Mouse (Mus musculus): ENCODE results near the gene Hsf4. TPM values are rescaled to one million over a fixed set of nuclear protein-coding genes. Genes with fewer than 3 reads are reported as not detected.

The Hsf4 gene
- polyA plus RNA-seq, 1 experiment: 0.95 TPM

DNA sequence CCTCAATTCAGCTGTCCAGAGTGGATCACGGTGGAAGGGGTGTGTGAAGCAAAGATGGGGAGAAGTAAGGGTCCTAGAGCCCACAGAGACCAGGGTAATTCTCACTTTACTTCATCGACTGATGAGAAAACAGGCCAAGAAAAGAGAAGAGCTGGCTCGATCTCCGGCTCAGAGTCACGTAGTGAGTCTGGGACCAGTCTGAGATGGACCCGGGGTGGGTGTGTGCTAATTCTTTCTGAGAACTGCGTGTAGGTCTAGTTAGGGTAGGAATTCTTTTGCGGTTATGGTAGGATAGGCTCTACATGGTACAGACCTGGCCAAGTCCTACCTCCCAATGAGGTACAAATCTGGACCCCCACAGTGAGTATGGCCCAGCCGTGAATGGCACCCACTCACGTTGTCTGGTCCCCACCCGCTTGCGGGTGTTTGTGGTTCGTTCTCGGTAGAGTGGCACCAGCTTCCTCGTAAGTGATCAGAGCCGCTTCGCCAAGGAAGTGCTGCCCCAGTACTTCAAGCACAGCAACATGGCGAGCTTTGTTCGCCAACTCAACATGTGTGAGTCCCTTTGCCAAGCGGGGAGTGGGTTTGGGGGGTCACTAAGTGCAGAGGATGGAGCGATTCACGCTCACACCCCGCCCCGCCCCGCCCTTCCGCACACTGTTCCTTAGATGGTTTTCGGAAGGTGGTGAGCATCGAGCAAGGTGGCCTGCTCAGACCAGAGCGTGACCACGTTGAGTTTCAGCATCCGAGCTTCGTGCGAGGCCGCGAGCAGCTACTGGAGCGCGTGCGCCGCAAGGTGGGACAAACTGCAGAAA, 707 bp downstream of the Hsf4 start:
- 10% methylated on average over 39 of the region's 39 CpGs for WGBS
- no peak overlapping the region for H3K4me3 ChIP-seq (replicated peaks; ENCODE audit: control insufficient read depth, low read depth, low read length)

DNA sequence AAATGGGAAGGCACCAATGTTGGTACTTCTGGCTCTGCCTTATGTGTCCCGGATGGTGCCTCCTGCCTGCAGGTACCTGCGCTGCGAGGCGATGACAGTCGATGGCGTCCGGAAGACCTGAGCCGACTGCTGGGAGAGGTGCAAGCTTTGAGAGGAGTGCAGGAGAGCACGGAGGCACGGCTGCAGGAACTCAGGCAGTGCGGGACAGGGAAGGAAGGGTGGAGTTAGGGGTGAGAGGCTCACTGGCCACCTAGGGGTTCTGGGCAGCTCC, 1.2 kb downstream of the Hsf4 start:
- Histone ChIP-seq H3K27ac (ENCODE audit: control insufficient read depth, insufficient read depth, low read depth, low read length, poor library complexity) (no peak overlapping the region), H3K4me3 (replicated peaks; ENCODE audit: control insufficient read depth, low read depth, low read length) (no peak overlapping the region), H3K4me1 (ENCODE audit: control insufficient read depth, insufficient read depth, low read length) (no peaks in the 10 kb centered on the region)
- 18% methylated on average over 11 of the region's 11 CpGs for WGBS
- TF ChIP-seq CTCF (IDR thresholded peaks at IDR 0.05; ENCODE audit: control insufficient read depth, insufficient read depth, low read length) (no peak), POLR2A (IDR thresholded peaks at IDR 0.05; ENCODE audit: borderline replicate concordance, control insufficient read depth, low read depth, low read length) (no peak)

More for the DNA sequence above, 707 bp downstream of the Hsf4 start:
- TF ChIP-seq CTCF (IDR thresholded peaks at IDR 0.05; ENCODE audit: control insufficient read depth, insufficient read depth, low read length) (no peak), POLR2A (IDR thresholded peaks at IDR 0.05; ENCODE audit: borderline replicate concordance, control insufficient read depth, low read depth, low read length) (no peak)
- H3K27ac ChIP-seq (ENCODE audit: control insufficient read depth, insufficient read depth, low read depth, low read length, poor library complexity): no peak overlapping the region; the same call in 1 of the 2 replicates
- H3K4me1 ChIP-seq (ENCODE audit: control insufficient read depth, insufficient read depth, low read length): no peaks in the 10 kb centered on the region

DNA sequence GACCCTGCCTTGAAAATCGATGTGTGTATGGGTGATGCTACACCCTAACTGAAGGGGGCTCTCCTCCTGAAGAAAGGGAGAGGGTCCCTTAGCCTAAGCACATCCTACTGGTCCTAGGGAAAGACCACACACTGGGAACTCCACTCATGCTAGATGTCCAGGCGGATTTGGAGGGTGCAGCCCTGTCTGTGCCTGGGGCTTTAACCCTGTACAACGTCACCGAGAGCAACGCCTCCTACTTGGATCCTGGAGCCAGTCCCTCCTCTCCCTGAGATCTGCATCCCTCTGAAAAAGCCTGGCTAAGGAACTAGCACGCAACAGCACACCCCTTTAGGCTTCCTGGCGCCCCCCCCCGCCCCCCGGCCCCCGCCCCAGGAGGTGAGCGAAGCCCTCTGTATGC, 5.8 kb downstream of the Hsf4 start:
- TF ChIP-seq CTCF (IDR thresholded peaks at IDR 0.05; ENCODE audit: control insufficient read depth, insufficient read depth, low read length) (no peak), POLR2A (IDR thresholded peaks at IDR 0.05; ENCODE audit: borderline replicate concordance, control insufficient read depth, low read depth, low read length) (no peak)
- Histone ChIP-seq H3K4me3 (replicated peaks; ENCODE audit: control insufficient read depth, low read depth, low read length) (no peak overlapping the region), H3K27ac (ENCODE audit: control insufficient read depth, insufficient read depth, low read depth, low read length, poor library complexity) (no peak overlapping the region), H3K4me1 (ENCODE audit: control insufficient read depth, insufficient read depth, low read length) (peaks cover 1% of the 10 kb centered on the region)
- 28% methylated on average over 11 of the region's 11 CpGs for WGBS

DNA sequence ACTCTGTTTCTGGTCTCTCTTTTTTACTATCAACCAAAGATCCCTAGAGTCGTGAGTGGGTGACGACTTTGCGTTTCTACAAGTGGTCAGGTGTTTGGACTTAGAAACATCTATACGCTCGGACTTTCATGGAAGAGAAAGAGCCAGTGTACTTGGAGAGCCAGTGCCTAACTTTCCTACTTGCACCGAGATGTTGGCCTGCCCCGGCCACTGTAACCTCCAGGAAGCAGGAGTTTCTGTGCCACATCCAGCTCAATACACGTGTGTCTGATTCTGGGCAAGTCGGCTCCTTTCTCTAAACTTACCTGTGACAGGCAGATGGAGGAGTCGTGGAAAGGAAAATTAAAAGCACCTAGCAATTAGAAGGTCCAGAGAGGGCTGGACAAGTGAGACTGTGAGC, 6.2 kb downstream of the Hsf4 start, which contains the start of gene Nol3:
Gene Nol3 (plus strand): TSS at position 301 of the 400 bp plus-strand sequence.
- 11% methylated on average over 10 of the region's 10 CpGs for WGBS
- Histone ChIP-seq H3K4me1 (ENCODE audit: control insufficient read depth, insufficient read depth, low read length) (peaks cover 1% of the 10 kb centered on the region), H3K27ac (ENCODE audit: control insufficient read depth, insufficient read depth, low read depth, low read length, poor library complexity) (no peak within 1 kb of the TSS), H3K4me3 (replicated peaks; ENCODE audit: control insufficient read depth, low read depth, low read length) (no peak within 1 kb of the TSS)
- TF ChIP-seq POLR2A (IDR thresholded peaks at IDR 0.05; ENCODE audit: borderline replicate concordance, control insufficient read depth, low read depth, low read length) (no peak), CTCF (IDR thresholded peaks at IDR 0.05; ENCODE audit: control insufficient read depth, insufficient read depth, low read length) (no peak)

DNA sequence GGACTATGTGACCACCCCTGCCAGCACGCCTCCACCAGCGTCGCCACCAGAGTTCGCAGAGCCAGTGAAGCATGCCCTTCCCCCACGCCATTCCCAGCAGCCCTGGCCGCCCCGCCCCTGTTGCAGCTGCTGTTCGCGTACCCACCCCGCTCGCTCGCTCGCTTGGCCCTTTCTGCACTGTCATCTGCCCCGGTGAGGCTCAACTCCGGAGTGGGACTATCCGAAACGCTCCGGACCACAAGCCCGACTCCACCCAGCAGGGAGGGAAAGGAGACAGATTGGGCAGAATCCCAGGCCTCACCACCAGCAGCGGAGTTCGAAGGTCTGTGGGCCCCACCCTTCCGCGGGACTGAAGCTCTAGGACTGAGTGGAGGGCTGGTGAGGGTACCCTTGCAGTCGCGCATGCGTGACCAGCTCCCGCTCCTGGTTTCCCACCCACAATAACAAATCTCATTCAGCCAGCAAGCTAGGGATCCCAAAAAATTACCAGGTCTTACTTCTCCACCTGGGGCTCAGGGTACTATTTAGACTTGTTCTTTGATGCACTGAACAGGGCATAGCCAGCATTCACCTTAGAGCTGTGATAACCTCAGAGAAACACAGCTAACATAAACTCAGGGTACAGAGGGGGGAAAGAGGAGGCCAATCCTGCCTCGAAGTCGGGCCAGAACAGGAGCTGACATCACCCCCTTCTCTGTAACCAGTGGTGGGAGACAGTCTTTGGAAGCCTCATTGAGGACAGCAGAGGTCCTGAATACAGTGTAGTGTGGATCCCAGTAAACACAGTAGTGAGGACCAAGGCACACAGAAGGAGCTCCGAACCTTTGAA, 6.9 kb downstream of the Hsf4 start:
- WGBS: 5% methylated on average over 30 of the region's 30 CpGs
- Histone ChIP-seq H3K4me1 (ENCODE audit: control insufficient read depth, insufficient read depth, low read length) (peaks cover 1% of the 10 kb centered on the region), H3K27ac (ENCODE audit: control insufficient read depth, insufficient read depth, low read depth, low read length, poor library complexity) (no peak overlapping the region), H3K4me3 (replicated peaks; ENCODE audit: control insufficient read depth, low read depth, low read length) (no peak overlapping the region)
- TF ChIP-seq CTCF (IDR thresholded peaks at IDR 0.05; ENCODE audit: control insufficient read depth, insufficient read depth, low read length) (no peak), POLR2A (IDR thresholded peaks at IDR 0.05; ENCODE audit: borderline replicate concordance, control insufficient read depth, low read depth, low read length) (no peak)

DNA sequence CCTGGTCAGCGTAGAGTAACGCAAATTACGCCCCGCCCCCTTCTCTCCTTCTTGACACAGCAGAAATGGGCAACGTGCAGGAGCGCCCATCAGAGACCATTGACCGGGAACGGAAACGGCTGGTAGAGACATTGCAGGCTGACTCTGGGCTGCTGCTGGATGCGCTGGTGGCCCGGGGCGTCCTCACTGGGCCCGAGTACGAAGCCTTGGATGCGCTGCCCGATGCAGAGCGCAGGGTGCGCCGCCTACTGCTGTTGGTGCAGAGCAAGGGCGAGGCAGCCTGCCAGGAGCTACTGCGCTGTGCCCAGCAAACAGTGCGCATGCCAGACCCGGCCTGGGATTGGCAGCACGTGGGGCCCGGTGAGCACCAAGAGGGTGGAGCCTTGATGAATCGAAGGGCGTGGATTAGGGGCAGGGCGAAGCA, 9.3 kb downstream of the Hsf4 start:
- Histone ChIP-seq H3K27ac (ENCODE audit: control insufficient read depth, insufficient read depth, low read depth, low read length, poor library complexity) (no peak overlapping the region), H3K4me1 (ENCODE audit: control insufficient read depth, insufficient read depth, low read length) (peaks cover 1% of the 10 kb centered on the region), H3K4me3 (replicated peaks; ENCODE audit: control insufficient read depth, low read depth, low read length) (no peak overlapping the region)
- TF ChIP-seq CTCF (IDR thresholded peaks at IDR 0.05; ENCODE audit: control insufficient read depth, insufficient read depth, low read length) (no peak), POLR2A (IDR thresholded peaks at IDR 0.05; ENCODE audit: borderline replicate concordance, control insufficient read depth, low read depth, low read length) (no peak; the same call in 1 of the 2 replicates)
- under 1% methylated on average over 28 of the region's 28 CpGs for WGBS

DNA sequence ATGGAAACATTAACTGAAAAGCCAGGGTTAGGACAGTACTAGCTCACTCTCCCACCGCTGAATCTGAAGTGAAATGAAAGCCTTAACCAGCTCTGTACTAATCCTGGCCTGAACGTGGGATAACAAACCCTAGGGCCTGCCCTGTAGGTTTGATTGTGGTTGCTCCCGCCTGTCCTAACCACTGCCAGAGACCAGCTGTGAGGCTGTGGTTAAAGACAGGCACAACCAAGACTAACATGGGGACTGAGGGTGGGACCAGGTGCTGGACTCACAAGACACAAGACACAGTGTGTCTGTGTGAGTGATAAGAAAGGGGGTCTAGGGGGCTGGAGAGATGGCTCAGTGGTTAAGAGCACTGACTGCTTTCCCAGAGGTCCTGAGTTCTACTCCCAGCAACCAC, 11.0 kb downstream of the Hsf4 start:
- Histone ChIP-seq H3K4me1 (ENCODE audit: control insufficient read depth, insufficient read depth, low read length) (peaks cover 1% of the 10 kb centered on the region), H3K27ac (ENCODE audit: control insufficient read depth, insufficient read depth, low read depth, low read length, poor library complexity) (no peak overlapping the region), H3K4me3 (replicated peaks; ENCODE audit: control insufficient read depth, low read depth, low read length) (no peak overlapping the region)
- WGBS: 47% methylated on average over 3 of the region's 3 CpGs
- TF ChIP-seq POLR2A (IDR thresholded peaks at IDR 0.05; ENCODE audit: borderline replicate concordance, control insufficient read depth, low read depth, low read length): no peak
- no peak for TF ChIP-seq CTCF (IDR thresholded peaks at IDR 0.05; ENCODE audit: control insufficient read depth, insufficient read depth, low read length)

DNA sequence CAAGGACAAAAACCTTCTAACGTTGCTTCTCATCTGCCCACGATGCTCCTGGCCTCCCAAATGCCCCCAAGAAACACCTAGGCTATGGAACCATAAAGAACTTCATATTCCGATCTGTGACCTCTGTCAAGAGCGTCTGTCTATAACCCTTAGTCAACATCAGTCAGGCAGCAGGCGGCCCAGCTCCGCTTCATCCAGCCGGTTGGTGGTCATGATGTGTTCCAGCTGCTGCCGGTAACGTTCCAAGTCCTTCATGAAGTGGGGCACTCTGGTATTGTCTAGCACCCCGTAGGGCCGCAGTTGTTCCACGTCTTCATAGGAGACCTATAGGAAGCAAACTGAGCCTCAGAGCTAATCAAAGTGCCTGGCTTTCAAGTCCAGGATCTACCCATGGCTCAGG, 12.2 kb downstream of the Hsf4 start:
- 86% methylated on average over 12 of the region's 12 CpGs for WGBS
- H3K4me1 ChIP-seq (ENCODE audit: control insufficient read depth, insufficient read depth, low read length): peaks cover 1% of the 10 kb centered on the region
- H3K4me3 ChIP-seq (replicated peaks; ENCODE audit: control insufficient read depth, low read depth, low read length): no peak overlapping the region
- TF ChIP-seq POLR2A (IDR thresholded peaks at IDR 0.05; ENCODE audit: borderline replicate concordance, control insufficient read depth, low read depth, low read length): no peak
- TF ChIP-seq CTCF (IDR thresholded peaks at IDR 0.05; ENCODE audit: control insufficient read depth, insufficient read depth, low read length): no peak
- H3K27ac ChIP-seq (ENCODE audit: control insufficient read depth, insufficient read depth, low read depth, low read length, poor library complexity): no peak overlapping the region

All from bone marrow, adult 2 months (tissue).